Mouse (Mus musculus): ENCODE measurements around the gene Magix.

DNA sequence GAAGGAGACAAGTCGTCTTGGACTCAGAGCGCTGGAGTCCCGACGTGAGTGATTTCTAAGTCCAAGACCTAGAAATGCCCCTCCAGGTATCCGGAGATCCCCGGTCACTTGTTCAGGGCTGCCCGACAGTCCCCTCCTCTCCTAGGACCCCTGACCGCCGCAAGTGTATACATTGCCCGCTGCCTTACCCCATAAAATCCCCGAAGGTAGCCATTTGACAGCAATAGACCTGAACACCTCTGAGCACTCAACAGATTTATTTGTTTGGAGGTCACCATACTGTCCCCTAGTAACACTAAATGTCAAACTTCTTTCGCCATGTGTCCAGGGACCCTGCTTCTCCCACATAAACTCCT is 1.0 kb downstream of the Magix start:
- no peak for TF ChIP-seq CTCF (IDR thresholded peaks at IDR 0.05; ENCODE audit: extremely low read depth, insufficient read depth, insufficient read length, insufficient replicate concordance)
- TF ChIP-seq POLR2A (IDR thresholded peaks at IDR 0.05; ENCODE audit: low read depth, low read length), result no peak

Measured in spleen, adult 2 months (tissue).